Mouse (Mus musculus) embryonic facial prominence, embryonic 14.5 days (tissue): ENCODE results near the gene Ffar4. TPM values are rescaled to one million over a fixed set of nuclear protein-coding genes. Genes with fewer than 3 reads are reported as not detected.

Source experiments
- ATAC-seq: fragments of 200-750 bp; cut with Nextera tagmentation; 2 replicates; pipeline ENCODE4 v1.8.0; 2017; ENCODE audit warnings: low read depth, moderate number of reproducible peaks, moderate TSS enrichment
- DNase-seq: peaks from one replicate; pipeline ENCODE4 v3.0.0-alpha.2; 2015; ENCODE audit warnings: low spot score
- H3K27ac ChIP-seq: fragments of 300-500 bp; sonication (generic); replicated peaks from 2 replicates; pipeline ENCODE4 v1.5.1; 2014; ENCODE audit warnings: low read depth, mild to moderate bottlenecking, low read length, moderate library complexity
- H3K27me3 ChIP-seq: fragments of 300-500 bp; sonication (generic); replicated peaks from 2 replicates; pipeline ENCODE4 v1.6.1; 2014; ENCODE audit warnings: low read length; ENCODE audit not compliant: control insufficient read depth, insufficient read depth
- H3K36me3 ChIP-seq: fragments of 300-500 bp; sonication (generic); 2 replicates; pipeline ENCODE4 v1.6.1; 2014; ENCODE audit warnings: low read length, mixed read lengths; ENCODE audit not compliant: control insufficient read depth, insufficient read depth
- H3K4me1 ChIP-seq: fragments of 300-500 bp; sonication (generic); 2 replicates; pipeline ENCODE4 v1.6.1; 2014; ENCODE audit warnings: antibody characterized with exemption, low read length; ENCODE audit not compliant: control insufficient read depth, insufficient read depth
- H3K4me2 ChIP-seq: fragments of 300-500 bp; sonication (generic); 2 replicates; pipeline ENCODE4 v1.6.1; 2014; ENCODE audit warnings: low read depth, mild to moderate bottlenecking, low read length, moderate library complexity, mixed read lengths
- H3K4me3 ChIP-seq: fragments of 300-500 bp; sonication (generic); 2 replicates; pipeline ENCODE4 v1.5.1; 2014; ENCODE audit warnings: low read depth, mild to moderate bottlenecking, low read length
- H3K9ac ChIP-seq: fragments of 300-500 bp; sonication (generic); 2 replicates; pipeline ENCODE4 v1.6.1; 2014; ENCODE audit warnings: low read depth, mild to moderate bottlenecking, low read length, moderate library complexity, mixed read lengths
- H3K9me3 ChIP-seq: fragments of 300-500 bp; sonication (generic); 2 replicates; pipeline ENCODE4 v1.6.1; 2016; ENCODE audit warnings: low read length; ENCODE audit not compliant: control insufficient read depth
- WGBS: fragments of 180-500 bp; shearing (Covaris S2); extraction: QIAGEN DNeasy Blood & Tissue Kit; methylation state at CpG from one replicate; pipeline ENCODE4 v1.1.7; 2014; 5-methylcytosine and 5-hydroxymethylcytosine counted together
- polyA plus RNA-seq: library from polyadenylated mRNA; unstranded; fragments of >200 nt; fragmentation: Nextera tagmentation; extraction: Ambion mirVana; gene quantifications from 2 replicates; pipeline ENCODE4 v1.2.1, GENCODE M21; 2014

Gene Ffar4
- polyA plus RNA-seq, 1 experiment from 2014 or later: 0.56 TPM

DNA sequence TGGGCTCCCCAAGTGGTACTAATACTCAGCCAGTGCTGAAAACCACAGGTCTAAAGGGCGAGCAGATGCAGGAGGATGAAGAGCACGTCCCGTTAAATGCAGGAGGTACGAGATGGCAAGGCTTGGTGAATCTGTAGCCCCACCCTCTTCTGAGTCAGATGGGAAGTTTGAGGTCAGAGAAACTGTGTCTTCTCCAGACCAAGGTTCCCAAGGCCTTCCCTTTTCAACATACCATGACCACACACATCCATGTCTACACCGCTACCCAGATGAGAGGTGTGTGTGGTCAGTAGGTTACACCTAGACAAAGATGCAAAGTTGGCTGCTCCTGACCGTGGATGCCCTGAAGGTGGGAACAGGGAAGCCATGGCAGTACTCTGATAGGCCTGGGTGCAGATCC is 37.9 kb downstream of the Ffar4 start:
- ATAC-seq: no peak
- Histone ChIP-seq H3K36me3 (no peaks in the 10 kb centered on the region), H3K4me3 (no peak overlapping the region), H3K4me1 (no peaks in the 10 kb centered on the region), H3K9ac (no peak overlapping the region), H3K4me2 (no peak overlapping the region), H3K27me3 (no peaks in the 10 kb centered on the region), H3K27ac (no peak overlapping the region), H3K9me3 (no peaks in the 10 kb centered on the region)
- no peak for DNase-seq
- WGBS: 90% methylated on average over 6 of the region's 6 CpGs

GRCm38 (mm10) chr19:38143540-38144271 is 46.8 kb downstream of the Ffar4 start:
- DNase-seq (no peak), ATAC-seq (no peak)
- no peaks in the 10 kb centered on the region for H3K27me3 ChIP-seq
- H3K36me3 ChIP-seq: no peaks in the 10 kb centered on the region
- 79% methylated on average over 4 of the region's 4 CpGs for WGBS
- H3K9ac ChIP-seq: no peak overlapping the region
- no peaks in the 10 kb centered on the region for H3K9me3 ChIP-seq
- no peak overlapping the region for H3K4me3 ChIP-seq
- H3K4me2 ChIP-seq: no peak overlapping the region
- no peak overlapping the region for H3K27ac ChIP-seq
- H3K4me1 ChIP-seq: no peaks in the 10 kb centered on the region

GRCm38 (mm10) chr19:38156243-38156642 is 59.4 kb downstream of the Ffar4 start:
- no peak overlapping the region for H3K4me3 ChIP-seq
- H3K36me3 ChIP-seq: no peaks in the 10 kb centered on the region
- no peak overlapping the region for H3K4me2 ChIP-seq
- ATAC-seq (no peak), DNase-seq (no peak)
- H3K4me1 ChIP-seq: no peaks in the 10 kb centered on the region
- H3K9me3 ChIP-seq: no peaks in the 10 kb centered on the region
- H3K27ac ChIP-seq: no peak overlapping the region
- 98% methylated on average over 1 of the region's 1 CpGs for WGBS
- H3K9ac ChIP-seq: no peak overlapping the region
- no peaks in the 10 kb centered on the region for H3K27me3 ChIP-seq

DNA sequence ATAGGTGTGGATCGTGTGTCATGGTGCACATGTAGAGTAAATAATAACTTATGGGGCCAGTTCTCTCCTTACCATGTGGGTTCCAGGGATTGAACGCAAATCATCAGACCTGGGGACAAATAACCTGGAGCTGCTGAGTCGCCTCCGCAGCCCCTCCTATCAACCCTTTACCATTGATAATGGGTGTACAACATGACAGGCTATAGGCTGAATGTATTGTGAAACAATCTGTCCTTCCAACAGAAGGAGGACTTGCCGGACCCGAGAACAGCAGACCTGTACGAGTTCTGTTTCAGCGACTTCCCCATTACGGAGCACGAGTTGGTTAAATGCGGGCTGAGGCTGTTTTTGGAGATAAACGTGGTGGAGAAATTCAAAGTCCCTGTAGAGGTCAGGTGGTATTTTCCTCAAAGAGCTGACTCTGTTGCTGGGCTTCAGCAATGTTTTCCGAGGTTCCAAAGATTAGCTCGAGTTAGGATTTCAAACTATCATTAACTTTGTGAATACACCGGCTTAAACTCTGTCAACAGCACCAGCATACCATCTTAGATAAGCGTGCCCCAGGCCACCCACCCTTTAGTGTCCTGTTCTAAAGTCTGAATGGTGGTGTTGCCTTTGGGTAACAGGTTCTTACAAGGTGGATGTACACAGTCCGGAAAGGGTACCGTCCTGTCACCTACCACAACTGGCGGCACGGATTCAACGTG is 64.9 kb downstream of the Ffar4 start:
- no peak overlapping the region for H3K4me2 ChIP-seq
- H3K27me3 ChIP-seq: no peaks in the 10 kb centered on the region
- no peaks in the 10 kb centered on the region for H3K4me1 ChIP-seq
- DNase-seq (no peak), ATAC-seq (no peak)
- H3K4me3 ChIP-seq: no peak overlapping the region
- no peaks in the 10 kb centered on the region for H3K9me3 ChIP-seq
- H3K36me3 ChIP-seq: no peaks in the 10 kb centered on the region
- no peak overlapping the region for H3K27ac ChIP-seq
- no peak overlapping the region for H3K9ac ChIP-seq
- WGBS: 92% methylated on average over 21 of the region's 21 CpGs

Other genes starting within 250 kb of the Ffar4 start
- gene Myof, start 53.5 kb upstream of the Ffar4 start, polyA plus RNA-seq: 24.0 and 24.6 TPM in 2 replicates
- 18.2 and 23.0 TPM in 2 replicates for gene Cep55, start 42.1 kb upstream of the Ffar4 start, polyA plus RNA-seq
- 18.3 and 20.9 TPM in 2 replicates for gene Rbp4, start 28.2 kb downstream of the Ffar4 start, polyA plus RNA-seq
- not detected in 2 replicates for gene Pde6c, start 35.7 kb downstream of the Ffar4 start, polyA plus RNA-seq
- gene Fra10ac1, start 127.1 kb downstream of the Ffar4 start, polyA plus RNA-seq: 26.0 and 27.3 TPM in 2 replicates
- 5.9 and 6.1 TPM in 2 replicates for gene Lgi1, start 167.5 kb downstream of the Ffar4 start, polyA plus RNA-seq